Comparison of ENCODE assay signal across 8 mouse cellular contexts in genomic region chr11:107334849-107335484, GRCm38 (mm10).
A peak's percentile ranks its signal among the peaks of the same experiment; 100 is the strongest.
DNase-seq lines count a peak whose midpoint lies in the region.

No protein-coding gene starts in this region.

- peak overlapping the region; percentile 69 for H3K27ac ChIP-seq in heart, embryonic 10.5 days

- H3K9me3 ChIP-seq in heart, embryonic 10.5 days = no peaks in the 10 kb centered on the region

- H3K36me3 ChIP-seq in heart, embryonic 10.5 days = peaks cover 2% of the 10 kb centered on the region; the same call in 1 of the 2 replicates

- peaks cover 32% of the 10 kb centered on the region for H3K4me1 ChIP-seq in heart, embryonic 10.5 days

- DNase-seq in gastrocnemius, adult 18-20 months (ENCODE audit: low spot score) = peak; percentile 54
- DNase-seq in gastrocnemius, postnatal 10 days = no peak
- no peak for DNase-seq in heart, embryonic 10.5 days (ENCODE audit: low spot score)
- peak; percentile 53 for DNase-seq in kidney, adult 9 months
- DNase-seq in lung, postnatal 4 days = peak; percentile 49 to 73
- no peak for DNase-seq in cerebellum, postnatal 14 days
- no peak for DNase-seq in urinary bladder, adult 18-20 months (ENCODE audit: low spot score in 2 of 2)
- DNase-seq in thymus, postnatal 36 days = no peak

- WGBS in heart, embryonic 10.5 days = 63% methylated on average over 15 of the region's 15 CpGs

- no peak overlapping the region for H3K4me3 ChIP-seq in heart, embryonic 10.5 days

- no peaks in the 10 kb centered on the region for H3K27me3 ChIP-seq in heart, embryonic 10.5 days (ENCODE audit: insufficient read depth, poor library complexity, severe bottlenecking)

Comparison
In these comparisons a context has a peak if more than half of its experiments do, and no peak if none do; other contexts are left out.
1. DNase-seq: peak in gastrocnemius, adult 18-20 months (single experiment), kidney, adult 9 months (single experiment) and lung, postnatal 4 days (2 of 2); none in gastrocnemius, postnatal 10 days (single experiment), heart, embryonic 10.5 days (single experiment), cerebellum, postnatal 14 days (0 of 2), urinary bladder, adult 18-20 months (0 of 2) and thymus, postnatal 36 days (0 of 2).